Mouse (Mus musculus): Measurements from ENCODE around the gene Ssh3. TPM values are rescaled to one million over a fixed set of nuclear protein-coding genes. Genes with fewer than 3 reads are reported as not detected.

Ssh3 gene
- polyA plus RNA-seq, 1 experiment from 2014 or later = 2.1 TPM

DNA sequence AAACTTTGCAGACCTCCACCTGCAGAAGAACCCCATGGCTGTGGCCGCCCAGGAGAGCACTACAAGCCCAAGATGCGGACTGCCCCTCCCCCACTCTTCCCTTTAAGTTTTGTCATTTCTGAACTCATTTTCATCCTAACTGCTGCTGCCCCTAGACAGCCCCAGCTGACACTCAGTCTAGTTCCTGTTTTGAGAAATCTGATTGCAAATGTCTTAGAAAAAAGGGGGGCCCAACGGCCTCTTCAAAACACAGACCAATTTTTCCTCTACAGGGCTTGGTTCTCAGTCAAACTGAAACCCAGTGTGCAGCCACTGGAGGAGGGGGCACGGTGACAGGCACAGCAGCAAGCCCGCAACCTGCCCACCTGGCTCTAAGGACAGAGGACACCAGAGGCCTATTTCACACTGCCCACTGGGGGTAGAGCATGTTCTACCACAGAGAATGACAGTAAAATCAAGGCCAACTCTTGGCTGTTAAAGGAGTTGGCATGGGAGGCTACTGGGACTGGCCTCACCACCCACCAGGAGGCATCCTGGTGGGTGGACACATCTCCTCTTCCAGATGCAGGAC lies 35.4 kb upstream of the Ssh3 start:
- no peaks in the 10 kb centered on the region for H3K9me3 ChIP-seq (ENCODE audit: control insufficient read depth, low read length)
- H3K9ac ChIP-seq (ENCODE audit: low read length) = peak overlapping the region; percentile 97; the same call in 1 of the 2 replicates
- WGBS = 74% methylated on average over 5 of the region's 5 CpGs
- H3K27me3 ChIP-seq (ENCODE audit: control insufficient read depth, insufficient read depth, low read length) = no peaks in the 10 kb centered on the region
- DNase-seq (ENCODE audit: low spot score, missing footprints) (no peak), ATAC-seq (ENCODE audit: low FRiP score) (no peak)
- no peaks in the 10 kb centered on the region for H3K36me3 ChIP-seq (ENCODE audit: control insufficient read depth, insufficient read depth, low read length)
- H3K4me2 ChIP-seq = peak overlapping the region; percentile 93
- peak overlapping the region; percentile 2; the same call in 1 of the 2 replicates for H3K4me3 ChIP-seq (ENCODE audit: low read depth, low read length)
- H3K4me1 ChIP-seq (ENCODE audit: control insufficient read depth, insufficient read depth, low read length) = peaks cover 29% of the 10 kb centered on the region
- H3K27ac ChIP-seq (ENCODE audit: low read depth, low read length) = no peak overlapping the region

DNA sequence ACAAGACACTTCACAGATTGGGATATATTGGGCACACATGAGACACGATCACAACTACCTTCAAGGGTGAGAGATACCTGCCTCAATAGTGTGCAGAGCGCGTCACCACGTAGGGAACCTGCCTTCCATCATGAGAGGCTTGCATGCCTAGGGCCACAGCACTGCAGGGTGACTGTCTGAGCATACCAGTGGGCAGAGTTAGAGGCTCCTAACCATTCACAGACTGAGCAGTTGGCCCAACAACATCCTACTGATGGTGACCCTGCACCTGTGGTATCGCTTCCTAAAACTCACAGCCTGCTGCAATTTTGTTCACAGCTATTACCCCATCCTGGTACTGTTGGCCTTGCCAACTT lies 34.6 kb upstream of the Ssh3 start:
- 91% methylated on average over 5 of the region's 5 CpGs for WGBS
- no peaks in the 10 kb centered on the region for H3K27me3 ChIP-seq (ENCODE audit: control insufficient read depth, insufficient read depth, low read length)
- H3K9ac ChIP-seq (ENCODE audit: low read length) = no peak overlapping the region
- no peak overlapping the region for H3K4me2 ChIP-seq
- H3K9me3 ChIP-seq (ENCODE audit: control insufficient read depth, low read length) = no peaks in the 10 kb centered on the region
- DNase-seq (ENCODE audit: low spot score, missing footprints) (no peak), ATAC-seq (ENCODE audit: low FRiP score) (no peak)
- H3K36me3 ChIP-seq (ENCODE audit: control insufficient read depth, insufficient read depth, low read length) = no peaks in the 10 kb centered on the region
- H3K4me1 ChIP-seq (ENCODE audit: control insufficient read depth, insufficient read depth, low read length) = peaks cover 29% of the 10 kb centered on the region
- no peak overlapping the region for H3K27ac ChIP-seq (ENCODE audit: low read depth, low read length)
- no peak overlapping the region for H3K4me3 ChIP-seq (ENCODE audit: low read depth, low read length)

DNA sequence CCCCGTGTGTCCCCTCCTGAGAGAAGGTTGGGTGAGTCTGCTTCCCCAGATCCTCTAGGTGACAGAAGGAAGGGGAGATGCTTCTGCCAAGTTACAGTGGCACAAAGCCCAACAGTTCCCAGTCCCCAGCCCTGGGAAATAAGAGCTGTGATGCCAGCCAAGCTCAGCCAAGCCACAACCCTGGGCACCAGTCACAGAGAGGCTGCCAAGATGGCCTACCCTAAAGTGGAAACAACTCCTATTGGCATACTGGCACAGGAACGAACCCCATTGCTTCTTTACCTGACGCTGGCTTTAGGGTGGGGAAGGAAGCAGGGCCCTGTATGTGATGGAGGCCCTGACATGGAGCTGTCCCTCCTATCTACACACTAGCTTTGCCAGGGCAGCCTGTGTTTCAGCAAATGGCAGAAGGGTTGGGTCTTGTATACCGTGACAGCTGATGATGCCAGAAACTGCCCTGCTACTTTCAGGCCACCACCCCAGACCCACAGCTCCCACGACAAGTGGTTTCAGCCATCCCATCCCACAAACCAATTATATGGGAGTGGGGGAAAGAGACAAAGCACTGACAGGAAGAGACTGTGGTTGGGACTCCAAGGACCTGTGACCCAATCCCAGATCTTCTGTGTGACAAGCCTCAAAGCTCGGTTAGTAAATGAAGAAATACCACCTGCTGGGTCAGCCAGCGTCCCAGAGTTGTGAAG lies 34.1 kb upstream of the Ssh3 start:
- Histone ChIP-seq H3K9ac (ENCODE audit: low read length) (no peak overlapping the region), H3K27me3 (ENCODE audit: control insufficient read depth, insufficient read depth, low read length) (no peaks in the 10 kb centered on the region), H3K4me3 (ENCODE audit: low read depth, low read length) (no peak overlapping the region), H3K9me3 (ENCODE audit: control insufficient read depth, low read length) (no peaks in the 10 kb centered on the region), H3K36me3 (ENCODE audit: control insufficient read depth, insufficient read depth, low read length) (no peaks in the 10 kb centered on the region), H3K4me2 (no peak overlapping the region), H3K4me1 (ENCODE audit: control insufficient read depth, insufficient read depth, low read length) (peaks cover 29% of the 10 kb centered on the region), H3K27ac (ENCODE audit: low read depth, low read length) (no peak overlapping the region)
- ATAC-seq (ENCODE audit: low FRiP score) = no peak
- WGBS = 73% methylated on average over 7 of the region's 7 CpGs
- DNase-seq (ENCODE audit: low spot score, missing footprints) = no peak

DNA sequence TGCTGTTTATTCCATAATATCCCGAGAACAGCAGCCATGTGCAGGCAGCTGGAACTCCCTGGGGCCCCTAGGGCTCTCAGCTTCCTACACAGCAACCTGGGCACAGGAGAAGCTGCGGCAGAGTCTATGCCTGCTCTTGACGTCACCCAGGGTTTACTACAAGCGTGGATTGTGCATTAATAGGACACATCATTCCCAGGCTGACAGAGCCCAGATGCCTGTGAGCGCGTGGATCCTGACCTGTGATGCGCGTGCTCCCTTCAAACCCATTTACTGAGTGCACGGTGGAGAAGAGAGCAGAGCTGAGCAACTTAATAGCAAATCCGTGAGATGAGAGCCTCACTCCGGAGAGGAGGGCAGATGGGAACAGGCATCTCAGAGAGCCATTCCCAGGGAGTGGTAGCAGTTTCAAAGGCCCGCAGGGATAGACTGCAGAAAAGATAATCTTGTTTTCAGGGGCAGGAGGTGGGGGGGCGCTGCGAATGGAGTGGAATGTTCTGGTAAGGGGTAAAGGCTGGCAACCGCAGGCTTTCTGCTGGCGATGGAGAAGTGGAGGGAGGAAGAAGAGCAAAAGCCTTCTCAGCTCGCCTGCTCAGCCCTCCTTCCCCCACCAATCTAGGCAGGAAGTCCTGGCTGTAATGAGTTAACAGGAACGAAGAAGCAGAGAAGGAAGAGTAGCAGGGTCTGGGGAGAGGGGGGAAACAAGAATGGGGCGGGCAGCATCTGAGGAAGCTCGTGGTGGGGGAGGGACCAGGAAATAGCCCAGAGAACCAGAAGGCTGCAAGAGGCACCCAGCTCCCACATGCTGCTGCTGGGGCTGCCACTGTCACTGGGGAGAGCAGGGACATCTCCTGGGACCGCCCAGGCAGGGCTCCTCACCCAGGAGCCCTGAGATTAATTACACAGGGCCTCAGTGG lies 33.0 kb upstream of the Ssh3 start:
- H3K4me3 ChIP-seq (ENCODE audit: low read depth, low read length) = no peak overlapping the region
- peaks cover 29% of the 10 kb centered on the region for H3K4me1 ChIP-seq (ENCODE audit: control insufficient read depth, insufficient read depth, low read length)

DNA sequence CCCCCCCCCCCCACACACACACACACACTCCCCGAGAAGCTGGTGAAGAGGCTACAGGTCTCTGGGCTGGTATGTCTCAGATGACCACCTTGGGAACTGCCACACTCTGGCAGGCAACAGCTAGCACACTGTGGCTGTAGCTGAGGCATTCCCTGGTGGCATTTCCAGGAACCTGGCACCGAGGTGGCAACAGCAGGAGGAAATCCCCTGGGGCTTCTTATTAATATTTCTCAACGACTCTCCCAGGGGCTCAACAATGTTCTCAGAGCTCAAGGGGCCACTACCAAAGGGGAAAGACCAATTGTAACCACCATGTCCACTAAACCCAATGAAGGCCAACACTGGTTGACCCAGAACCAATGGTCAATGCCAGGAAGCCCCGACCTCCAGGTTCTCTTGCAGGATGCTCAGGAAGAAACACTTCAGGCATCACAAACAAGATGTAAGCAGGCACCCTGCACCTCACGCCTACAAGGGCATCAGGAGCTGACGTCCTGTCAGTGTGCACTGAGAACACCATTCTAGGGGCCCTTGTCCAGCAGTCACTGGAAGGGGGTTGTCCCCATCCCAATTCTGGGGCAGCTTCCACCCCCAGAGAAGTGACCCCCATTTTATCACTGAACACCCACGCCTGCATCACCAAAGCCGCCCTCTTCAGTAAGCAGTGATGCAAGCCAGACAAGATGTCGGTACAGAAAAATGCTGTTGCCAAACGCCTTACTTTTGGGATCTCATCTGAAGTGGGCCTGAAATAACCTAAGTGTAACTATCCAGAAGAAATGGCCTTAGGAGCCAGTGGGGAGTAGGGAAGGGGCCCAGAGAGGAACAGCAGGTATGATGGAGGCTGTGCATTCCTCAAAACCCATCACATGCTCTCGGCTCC lies 32.1 kb upstream of the Ssh3 start:
- ATAC-seq (ENCODE audit: low FRiP score) (no peak), DNase-seq (ENCODE audit: low spot score, missing footprints) (peak; percentile 69)
- Histone ChIP-seq H3K9me3 (ENCODE audit: control insufficient read depth, low read length) (no peaks in the 10 kb centered on the region), H3K4me2 (no peak overlapping the region), H3K36me3 (ENCODE audit: control insufficient read depth, insufficient read depth, low read length) (0 out of 2 replicates have a peak, but pooled peaks cover 2% of the 10 kb centered on the region), H3K9ac (ENCODE audit: low read length) (no peak overlapping the region), H3K4me3 (ENCODE audit: low read depth, low read length) (no peak overlapping the region), H3K27ac (ENCODE audit: low read depth, low read length) (peak overlapping the region; percentile 44; the same call in 1 of the 2 replicates), H3K27me3 (ENCODE audit: control insufficient read depth, insufficient read depth, low read length) (no peaks in the 10 kb centered on the region), H3K4me1 (ENCODE audit: control insufficient read depth, insufficient read depth, low read length) (peaks cover 29% of the 10 kb centered on the region)
- 79% methylated on average over 11 of the region's 11 CpGs for WGBS

More for the DNA sequence above, 33.0 kb upstream of the Ssh3 start:
- WGBS = 46% methylated on average over 21 of the region's 21 CpGs
- Histone ChIP-seq H3K36me3 (ENCODE audit: control insufficient read depth, insufficient read depth, low read length) (0 out of 2 replicates have a peak, but pooled peaks cover 2% of the 10 kb centered on the region), H3K4me2 (no peak overlapping the region), H3K9ac (ENCODE audit: low read length) (peak overlapping the region; percentile 32), H3K9me3 (ENCODE audit: control insufficient read depth, low read length) (no peaks in the 10 kb centered on the region), H3K27me3 (ENCODE audit: control insufficient read depth, insufficient read depth, low read length) (no peaks in the 10 kb centered on the region), H3K27ac (ENCODE audit: low read depth, low read length) (peak overlapping the region; percentile 44)
- ATAC-seq (ENCODE audit: low FRiP score) (no peak), DNase-seq (ENCODE audit: low spot score, missing footprints) (peak; percentile 80)

DNA sequence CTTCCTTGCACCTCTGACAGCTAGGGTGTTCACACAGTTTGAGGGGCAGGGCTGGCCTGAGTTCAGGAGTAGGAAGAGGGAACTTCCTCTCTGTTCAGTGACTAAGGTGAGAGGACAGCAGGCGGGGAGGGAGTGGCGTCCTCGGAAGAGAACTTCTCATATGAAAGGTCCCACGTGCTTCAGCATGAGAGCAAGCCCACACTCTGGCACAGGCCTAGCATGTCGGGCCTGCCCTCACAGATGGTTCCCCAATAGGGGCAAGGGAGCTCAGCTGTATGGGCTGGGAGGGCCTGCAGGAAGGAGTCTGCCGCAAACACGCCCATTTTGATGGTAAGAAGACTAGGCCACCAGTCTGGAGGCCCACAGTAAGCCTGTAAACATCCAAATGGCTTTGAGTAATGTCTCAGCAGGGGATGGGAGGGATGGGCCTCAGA lies 31.3 kb upstream of the Ssh3 start:
- no peak overlapping the region for H3K4me3 ChIP-seq (ENCODE audit: low read depth, low read length)
- 57% methylated on average over 7 of the region's 7 CpGs for WGBS
- 0 out of 2 replicates have a peak overlapping the region, but pooled peaks have one; percentile 9 for H3K9ac ChIP-seq (ENCODE audit: low read length)
- H3K4me2 ChIP-seq = no peak overlapping the region
- DNase-seq (ENCODE audit: low spot score, missing footprints) (no peak), ATAC-seq (ENCODE audit: low FRiP score) (no peak)
- H3K36me3 ChIP-seq (ENCODE audit: control insufficient read depth, insufficient read depth, low read length) = 0 out of 2 replicates have a peak, but pooled peaks cover 2% of the 10 kb centered on the region
- no peaks in the 10 kb centered on the region for H3K27me3 ChIP-seq (ENCODE audit: control insufficient read depth, insufficient read depth, low read length)
- peaks cover 29% of the 10 kb centered on the region for H3K4me1 ChIP-seq (ENCODE audit: control insufficient read depth, insufficient read depth, low read length)
- no peak overlapping the region for H3K27ac ChIP-seq (ENCODE audit: low read depth, low read length)
- H3K9me3 ChIP-seq (ENCODE audit: control insufficient read depth, low read length) = no peaks in the 10 kb centered on the region

DNA sequence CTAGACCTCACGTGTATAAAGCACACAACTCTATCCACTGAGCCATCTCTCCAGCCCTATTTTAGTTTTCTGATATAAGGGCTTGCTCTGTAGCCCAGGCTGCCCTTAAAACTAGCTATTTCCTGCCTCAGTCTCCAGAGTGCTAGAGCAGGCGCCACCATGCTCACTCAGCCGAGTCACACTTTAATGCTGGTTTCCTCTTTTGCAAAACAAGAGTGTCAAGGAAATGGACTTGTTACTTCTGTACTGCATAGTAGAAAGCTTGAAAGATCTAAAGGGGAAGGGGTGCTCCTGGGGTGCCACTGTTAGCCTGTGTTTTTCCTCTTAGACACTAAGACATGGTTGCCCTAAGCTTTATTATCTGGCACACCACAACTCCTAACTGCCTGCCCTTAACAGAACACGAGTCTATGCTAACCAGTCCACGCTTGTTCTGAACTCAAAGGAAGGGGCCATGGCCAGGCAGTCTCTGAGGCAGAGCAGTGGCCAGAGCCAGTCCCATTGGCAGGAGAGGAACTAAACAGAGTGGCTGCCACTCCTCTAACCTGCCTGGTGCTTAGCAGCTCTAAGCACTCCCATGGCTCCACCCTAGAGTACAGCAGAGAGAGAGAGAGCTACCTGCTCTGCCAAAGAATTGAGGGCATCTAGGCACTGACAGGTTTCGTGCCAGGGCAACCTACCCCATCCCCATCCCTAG lies 30.7 kb upstream of the Ssh3 start:
- H3K4me1 ChIP-seq (ENCODE audit: control insufficient read depth, insufficient read depth, low read length) = peaks cover 23% of the 10 kb centered on the region
- H3K9ac ChIP-seq (ENCODE audit: low read length) = 0 out of 2 replicates have a peak overlapping the region, but pooled peaks have one; percentile 9
- 0 out of 2 replicates have a peak, but pooled peaks cover 2% of the 10 kb centered on the region for H3K36me3 ChIP-seq (ENCODE audit: control insufficient read depth, insufficient read depth, low read length)
- DNase-seq (ENCODE audit: low spot score, missing footprints) (peak; percentile 31), ATAC-seq (ENCODE audit: low FRiP score) (no peak)
- WGBS = 81% methylated on average over 6 of the region's 6 CpGs
- no peaks in the 10 kb centered on the region for H3K9me3 ChIP-seq (ENCODE audit: control insufficient read depth, low read length)
- no peak overlapping the region for H3K4me3 ChIP-seq (ENCODE audit: low read depth, low read length)
- no peak overlapping the region for H3K4me2 ChIP-seq
- no peaks in the 10 kb centered on the region for H3K27me3 ChIP-seq (ENCODE audit: control insufficient read depth, insufficient read depth, low read length)
- H3K27ac ChIP-seq (ENCODE audit: low read depth, low read length) = no peak overlapping the region

DNA sequence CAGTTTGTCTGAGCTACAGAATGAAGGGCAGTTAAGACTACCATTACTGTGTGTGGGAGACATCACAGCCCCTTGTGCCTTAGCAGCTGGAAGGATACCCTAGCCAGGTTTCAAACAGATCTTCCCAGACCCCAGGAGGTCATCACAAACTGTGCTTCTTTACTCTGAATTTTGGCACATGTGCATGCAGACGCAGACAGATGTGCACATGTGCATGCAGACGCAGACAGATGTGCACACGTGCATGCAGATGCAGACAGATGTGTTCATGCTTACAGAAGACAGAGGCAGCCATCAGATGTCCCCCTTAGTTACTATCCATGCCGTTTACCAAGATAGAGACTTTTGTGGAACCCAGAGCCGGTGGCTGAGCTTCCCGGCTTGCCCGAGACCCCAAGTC lies 30.1 kb upstream of the Ssh3 start:
- ATAC-seq (ENCODE audit: low FRiP score) = no peak
- H3K4me1 ChIP-seq (ENCODE audit: control insufficient read depth, insufficient read depth, low read length) = peaks cover 18% of the 10 kb centered on the region
- WGBS = 93% methylated on average over 7 of the region's 7 CpGs

More for the DNA sequence above, 30.1 kb upstream of the Ssh3 start:
- DNase-seq (ENCODE audit: low spot score, missing footprints) = peak; percentile 10
- H3K27ac ChIP-seq (ENCODE audit: low read depth, low read length) = no peak overlapping the region
- 0 out of 2 replicates have a peak, but pooled peaks cover 2% of the 10 kb centered on the region for H3K36me3 ChIP-seq (ENCODE audit: control insufficient read depth, insufficient read depth, low read length)
- no peak overlapping the region for H3K4me3 ChIP-seq (ENCODE audit: low read depth, low read length)
- H3K9ac ChIP-seq (ENCODE audit: low read length) = no peak overlapping the region
- H3K27me3 ChIP-seq (ENCODE audit: control insufficient read depth, insufficient read depth, low read length) = no peaks in the 10 kb centered on the region
- H3K4me2 ChIP-seq = no peak overlapping the region
- no peaks in the 10 kb centered on the region for H3K9me3 ChIP-seq (ENCODE audit: control insufficient read depth, low read length)
